Mouse (Mus musculus) ovary, postnatal 10 days (tissue): ENCODE data around the gene Bicdl1.
"Not testable (repeated sequence)": the region's sequence is repeated elsewhere in the genome, so short reads cannot be mapped to it uniquely, and the experiment has no call there.

Source experiments
- DNase-seq: peaks from one replicate; pipeline ENCODE4 v3.0.0; 2022; ENCODE audit warnings: low spot score

Gene Bicdl1

DNA sequence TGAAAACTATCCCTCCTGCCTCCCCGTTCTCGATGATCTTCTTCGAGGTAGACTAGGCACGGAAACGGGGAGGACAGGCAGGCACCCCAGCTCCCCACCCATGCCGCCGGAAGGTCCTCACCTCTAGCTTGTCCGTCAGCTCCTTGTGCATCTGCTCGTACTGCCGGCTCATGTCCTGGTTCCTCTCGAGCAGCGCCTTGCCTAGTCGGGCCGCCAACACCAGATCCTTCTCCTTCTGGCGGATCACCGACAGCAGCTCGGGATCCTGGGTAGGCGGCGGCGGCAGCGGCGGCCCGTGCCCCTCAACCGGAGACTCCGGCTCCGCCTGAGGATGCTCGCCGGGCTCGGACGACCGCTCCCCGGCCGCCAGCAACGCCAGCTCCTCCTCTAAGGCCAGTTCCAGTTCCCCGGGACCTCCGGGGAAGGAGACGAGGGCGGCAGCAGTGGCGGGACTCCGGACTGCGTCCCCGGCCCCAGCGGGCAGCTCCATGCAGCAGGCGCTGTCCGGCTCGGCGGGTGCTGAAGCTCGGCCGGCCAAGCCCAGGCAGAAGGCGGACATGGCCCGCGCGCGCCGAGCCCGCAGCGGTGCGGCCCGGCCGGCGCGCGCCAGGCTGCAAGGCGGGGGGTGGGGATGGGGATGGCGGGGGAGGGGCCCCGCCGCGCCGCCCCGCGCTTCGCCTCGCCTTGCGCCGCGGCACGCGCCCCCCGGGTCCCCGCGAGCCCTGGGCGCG is at the start of gene Bicdl1:
TSS of gene Bicdl1 (minus strand) at position 621 of the 731 bp plus-strand sequence.
- peak; percentile 86 for DNase-seq

DNA sequence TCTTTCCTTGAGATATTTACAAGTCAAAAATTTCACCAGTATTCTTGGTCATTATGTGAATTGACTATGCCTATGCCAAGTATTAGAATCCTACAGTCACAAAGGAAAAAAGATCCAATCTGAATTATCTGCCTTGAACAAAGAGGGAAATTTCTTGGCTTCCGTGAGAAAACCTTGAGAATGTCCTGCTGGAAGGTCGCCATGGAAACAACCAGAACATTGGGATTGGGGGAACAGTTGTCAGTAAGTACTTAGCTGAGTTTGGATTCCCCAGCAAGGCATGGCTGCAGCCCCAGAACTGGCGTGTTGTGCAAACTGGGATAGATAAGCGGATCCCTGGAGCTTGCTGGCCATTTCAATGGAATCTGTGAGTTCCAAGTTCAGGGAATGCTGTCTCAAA is 45.5 kb upstream of the Bicdl1 start:
- DNase-seq = no peak

DNA sequence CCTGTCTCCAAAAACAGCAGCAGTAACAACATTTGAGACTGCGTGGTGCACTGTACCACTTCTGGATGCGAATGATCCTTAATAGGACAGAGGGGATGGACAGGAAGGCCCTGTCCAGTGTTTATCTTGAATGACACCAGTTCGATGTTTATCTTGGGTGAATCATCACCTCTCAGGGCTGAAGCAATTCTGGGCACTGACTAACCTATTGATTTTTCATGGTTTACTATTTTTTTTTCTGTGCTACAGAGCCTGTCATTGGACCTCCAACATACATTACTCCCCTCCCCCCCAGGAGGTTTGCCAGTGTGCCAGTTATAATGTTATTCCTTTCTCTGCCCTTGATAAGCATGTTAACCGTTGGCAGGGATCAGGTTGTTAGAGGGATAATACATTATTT is 43.9 kb upstream of the Bicdl1 start:
- no peak for DNase-seq

DNA sequence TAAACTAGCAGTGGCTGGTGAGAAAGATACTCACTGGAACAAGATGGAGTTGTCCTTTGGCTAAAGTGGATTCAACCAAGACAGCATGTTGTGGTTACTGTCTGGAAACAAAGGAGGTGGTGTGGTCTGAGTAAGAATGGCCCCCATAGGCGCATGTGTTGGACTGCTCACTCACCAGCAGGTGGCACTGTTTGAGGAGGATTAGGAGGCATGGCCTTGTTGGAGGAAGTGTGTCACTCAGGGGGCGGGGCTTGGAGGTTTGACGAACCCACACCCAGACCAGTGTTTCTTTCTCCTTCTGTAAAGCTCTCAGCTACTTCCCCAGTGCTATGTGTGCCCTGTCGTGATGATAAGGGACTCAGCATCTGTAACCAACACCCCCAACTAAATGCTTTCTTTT is 38.6 kb upstream of the Bicdl1 start:
- DNase-seq = no peak

DNA sequence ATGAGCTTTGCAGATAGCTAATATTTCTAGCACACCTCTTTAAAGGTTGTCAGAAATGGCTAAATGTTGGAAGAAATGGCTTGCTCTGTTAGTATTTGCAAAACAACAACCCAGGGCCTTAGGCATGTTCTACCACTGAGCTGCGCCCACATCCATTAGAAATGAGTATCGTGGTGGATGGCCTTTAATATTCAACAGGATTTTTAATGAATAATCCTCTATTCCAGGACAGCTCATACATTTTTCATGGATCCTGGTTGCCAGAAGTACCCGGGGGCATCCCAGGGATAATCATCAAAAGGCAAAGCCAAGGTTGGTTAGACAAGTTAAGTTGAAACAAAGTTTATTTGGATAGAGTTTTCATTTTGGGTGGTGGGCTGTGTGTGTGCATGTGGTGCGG is 37.7 kb upstream of the Bicdl1 start:
- DNase-seq = no peak

DNA sequence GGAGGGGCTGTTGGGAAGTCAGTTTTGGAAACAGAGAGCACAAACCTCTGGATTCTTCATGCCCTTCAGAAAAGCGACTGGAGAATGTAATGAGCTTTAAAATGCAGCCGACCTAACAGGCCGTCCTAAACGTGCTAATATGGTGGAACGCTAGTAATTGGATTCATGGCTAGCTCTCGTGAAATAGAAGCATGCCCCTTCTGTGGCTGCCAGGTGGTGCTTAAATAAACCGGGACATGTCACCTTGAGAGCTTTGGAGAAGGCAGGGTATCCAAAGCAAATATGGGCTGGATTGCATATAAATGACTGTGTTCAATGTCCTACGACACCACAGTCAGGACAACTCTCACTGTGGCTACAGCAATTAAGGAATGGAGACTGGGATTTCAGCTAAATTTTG is 35.4 kb upstream of the Bicdl1 start:
- no peak for DNase-seq

DNA sequence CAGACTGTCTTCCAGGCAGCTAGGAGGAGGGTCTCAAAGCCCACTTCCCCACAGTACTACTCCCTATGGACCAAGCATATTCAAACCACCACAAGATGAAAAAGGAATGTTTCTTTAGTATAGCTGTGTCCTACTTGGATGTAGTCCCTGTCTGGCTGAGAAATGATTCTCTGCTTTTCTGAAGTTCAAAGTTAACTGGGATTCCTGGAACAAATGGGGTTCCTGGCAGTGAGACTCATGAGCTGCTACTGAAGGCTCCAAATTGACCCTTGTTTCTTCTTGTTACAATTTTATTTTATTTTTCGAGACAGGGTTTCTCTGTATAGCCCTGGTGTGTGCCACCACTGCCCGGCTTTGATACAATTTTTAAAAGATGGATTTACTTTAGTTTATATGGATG is 32.6 kb upstream of the Bicdl1 start:
- no peak for DNase-seq

DNA sequence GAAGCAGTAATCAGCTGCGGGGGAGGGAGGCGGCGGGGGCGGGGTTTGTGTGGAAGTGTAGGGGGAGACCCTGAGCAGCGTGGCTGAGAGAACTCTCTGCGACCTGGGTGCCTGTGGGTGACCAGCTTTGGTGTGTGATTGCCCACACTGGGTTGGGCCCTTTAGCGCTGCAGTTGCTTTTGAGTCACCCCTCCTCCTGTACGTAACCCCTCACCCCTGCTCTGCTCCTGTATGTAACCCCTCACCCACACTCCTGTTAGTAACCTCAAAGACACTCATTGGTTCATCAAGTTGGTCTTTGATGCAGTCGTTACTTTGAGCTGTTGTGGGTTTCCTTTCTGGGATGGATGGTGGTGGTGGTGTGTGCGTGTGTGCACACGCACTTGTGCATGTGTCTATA is 29.5 kb upstream of the Bicdl1 start:
- no peak for DNase-seq

DNA sequence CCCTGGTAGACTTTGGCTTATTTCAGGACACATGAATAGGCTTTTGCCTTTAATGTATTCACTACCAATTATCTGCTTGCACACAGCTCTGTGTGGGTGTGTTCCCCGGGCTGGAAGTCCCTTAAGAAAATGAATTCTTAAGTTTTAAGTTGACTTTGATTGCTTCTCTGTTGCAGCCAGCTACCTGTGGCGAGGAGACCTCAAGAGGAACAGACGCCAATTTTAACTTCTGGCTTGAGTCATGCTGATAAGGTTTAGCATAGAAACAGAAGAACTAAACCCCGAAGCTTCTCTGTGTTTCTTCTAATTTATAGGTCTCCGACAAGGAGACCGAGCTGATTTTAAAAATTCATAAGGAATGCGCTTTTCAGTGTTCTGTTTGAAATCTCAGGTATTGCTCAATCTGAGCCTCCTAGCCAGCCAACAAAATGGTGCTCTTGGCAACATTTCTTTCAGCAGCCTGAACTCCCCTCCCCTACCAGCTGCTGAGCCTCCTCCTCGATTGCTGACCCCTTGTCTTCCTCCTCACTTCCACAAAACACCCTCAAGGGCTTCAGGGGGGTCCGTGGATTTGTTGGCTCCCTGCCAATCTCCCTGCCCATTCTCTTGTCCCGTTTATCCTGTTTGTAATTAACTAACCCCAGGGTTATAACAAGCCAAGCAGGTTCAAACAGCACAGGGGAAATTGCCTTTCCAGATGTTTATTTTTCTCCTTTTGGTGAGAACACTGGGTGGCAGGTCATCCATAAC is 27.2 kb upstream of the Bicdl1 start:
- no peak for DNase-seq

DNA sequence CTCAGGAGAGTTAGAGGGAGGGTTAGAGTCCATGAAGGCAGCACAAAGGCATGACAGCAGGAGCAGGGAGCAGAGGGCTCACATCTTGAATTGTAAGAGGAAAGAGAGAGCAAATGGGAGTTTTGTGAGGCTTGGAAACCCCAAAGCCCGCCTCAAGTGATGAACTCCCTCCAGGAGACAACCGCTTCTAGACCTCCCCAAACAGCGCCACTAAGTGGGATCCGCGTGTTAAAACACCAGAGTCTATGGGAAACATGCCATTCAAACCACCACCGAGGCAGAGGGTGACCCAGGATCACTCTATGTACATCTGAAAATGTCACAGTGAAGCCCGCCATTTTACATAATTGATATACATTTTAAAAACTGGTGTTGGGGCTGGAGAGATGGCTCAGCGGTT is 26.1 kb upstream of the Bicdl1 start:
- no peak for DNase-seq

DNA sequence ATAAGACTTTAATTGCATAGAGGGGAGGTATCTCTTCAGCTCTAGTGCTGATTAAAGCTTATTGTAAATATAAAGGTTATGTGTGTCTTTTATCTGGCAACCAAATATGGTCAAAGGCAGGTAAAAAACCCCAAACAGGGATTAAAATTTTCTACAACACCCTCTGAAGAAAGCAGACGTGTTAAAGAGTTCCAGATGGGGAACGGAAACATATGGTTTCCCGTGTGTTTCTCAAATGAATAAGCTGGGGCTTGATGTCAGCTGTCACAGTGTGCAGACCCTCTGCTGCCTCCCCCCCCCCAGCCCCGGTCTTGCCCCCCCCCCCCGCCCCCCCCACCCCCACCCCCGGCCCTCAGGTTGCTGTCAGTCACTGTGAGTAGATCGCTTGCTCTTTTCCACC is 24.1 kb upstream of the Bicdl1 start:
- DNase-seq = no peak

DNA sequence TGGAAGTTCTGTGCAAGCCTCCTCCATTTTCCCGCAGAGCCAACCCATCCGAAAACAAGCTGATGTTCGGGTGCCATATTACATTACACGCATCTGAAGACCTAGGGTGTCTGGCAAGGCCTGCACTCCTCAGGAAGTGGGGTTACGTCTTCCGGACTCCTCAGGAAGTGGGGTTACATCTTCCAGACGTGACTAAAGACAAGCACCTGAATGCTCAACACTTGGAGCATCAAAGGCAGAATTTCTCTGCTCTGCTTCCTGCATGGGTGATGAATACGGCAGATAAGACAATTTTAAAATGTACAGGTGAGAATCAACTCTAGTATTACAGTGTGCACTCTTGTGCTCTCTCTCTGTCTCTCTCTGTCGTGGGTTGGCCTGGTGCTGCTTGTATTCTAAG is 23.4 kb upstream of the Bicdl1 start:
- DNase-seq = no peak

DNA sequence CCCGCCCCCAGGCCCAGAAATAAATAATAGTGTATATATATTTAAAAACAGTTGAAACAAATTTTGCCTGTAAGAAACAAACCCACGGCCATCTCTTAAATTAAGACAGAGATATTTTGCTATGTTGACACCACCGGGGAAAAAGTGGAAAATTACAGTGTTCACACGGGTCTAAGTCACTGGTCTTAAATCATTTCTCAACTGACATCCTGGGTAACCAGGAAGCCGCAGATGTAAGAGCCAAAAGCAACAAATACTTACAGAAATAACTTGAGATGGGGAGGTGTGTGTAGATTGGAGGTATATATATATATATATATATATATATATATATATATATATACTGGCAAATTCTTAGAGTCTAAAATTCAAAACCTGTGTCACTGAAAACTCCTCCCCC is 21.5 kb upstream of the Bicdl1 start:
- DNase-seq = no peak

DNA sequence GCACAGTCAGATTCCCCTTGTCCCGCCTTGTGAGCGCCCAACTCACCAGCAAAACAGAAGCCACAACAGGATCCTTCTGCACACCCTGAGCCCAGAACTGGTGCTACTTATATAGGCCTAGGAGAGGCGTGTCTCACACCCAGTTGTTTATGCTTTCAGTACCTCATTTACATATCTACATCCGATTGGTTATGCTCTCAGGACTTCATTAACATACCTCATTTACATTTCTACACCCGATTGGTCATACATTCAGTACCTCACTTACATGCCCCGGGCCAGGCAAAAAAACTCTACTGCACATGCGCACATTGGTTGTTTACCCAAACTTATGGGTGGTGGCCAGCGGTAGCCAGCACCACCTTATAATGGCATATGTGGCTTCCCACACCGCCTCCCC is 20.5 kb upstream of the Bicdl1 start:
- DNase-seq = not testable (repeated sequence)

DNA sequence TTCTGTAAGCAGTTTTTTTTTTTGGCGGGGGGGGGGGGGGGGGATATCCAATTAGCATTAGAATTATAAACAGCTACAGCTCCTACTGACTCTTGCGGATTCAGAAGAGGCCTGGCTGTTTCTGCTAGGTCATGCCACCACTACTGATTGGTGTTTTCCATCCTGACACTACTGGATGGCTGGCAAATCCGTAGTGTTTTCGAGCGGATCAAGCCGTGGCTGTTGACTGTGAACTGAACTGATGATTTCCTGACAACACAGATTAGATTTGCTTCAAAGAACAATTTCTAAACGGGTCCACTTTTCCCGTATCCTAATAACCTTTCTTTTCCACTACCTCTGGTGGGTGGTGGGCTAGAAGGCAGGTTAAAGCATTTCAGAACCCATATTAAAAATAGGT is 16.9 kb upstream of the Bicdl1 start:
- DNase-seq = no peak

DNA sequence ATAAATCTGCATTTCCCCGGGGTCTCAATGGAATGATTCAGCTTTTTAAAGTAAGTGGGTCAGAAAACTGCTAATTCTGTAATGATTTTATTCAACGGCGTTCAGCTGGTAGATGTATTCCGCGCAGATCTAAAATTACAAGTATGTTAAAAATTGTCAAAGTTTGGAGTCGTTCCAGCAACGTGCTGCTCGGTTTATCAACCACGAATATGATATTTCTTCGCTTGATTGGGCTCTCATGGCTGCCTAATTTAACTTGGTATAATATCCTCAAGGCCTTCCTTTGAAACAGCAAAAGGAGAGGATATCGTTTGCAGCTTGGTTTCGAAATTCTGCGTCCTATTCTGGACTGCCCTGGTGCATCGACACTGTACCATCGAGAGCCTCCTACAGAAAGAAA is 13.9 kb upstream of the Bicdl1 start:
- no peak for DNase-seq

DNA sequence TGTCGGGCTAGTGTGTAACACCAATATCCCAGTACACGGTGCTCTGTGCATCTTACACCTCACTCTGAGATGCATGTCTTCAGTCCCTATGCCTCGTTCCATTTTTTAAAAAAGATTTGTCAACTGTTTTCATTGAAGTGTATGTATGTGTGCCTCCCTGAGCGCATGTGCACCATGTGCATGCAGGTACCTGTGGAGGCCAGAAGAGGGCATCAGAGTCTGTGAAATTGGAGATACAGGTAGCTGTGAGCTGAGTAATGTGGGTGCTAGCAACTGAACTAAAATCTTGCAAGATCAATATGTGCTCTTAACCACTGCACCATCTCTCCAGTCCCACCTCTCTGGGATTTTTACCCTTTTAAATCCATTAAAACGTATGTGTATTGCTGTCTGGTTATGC is 6.6 kb upstream of the Bicdl1 start:
- DNase-seq = no peak

DNA sequence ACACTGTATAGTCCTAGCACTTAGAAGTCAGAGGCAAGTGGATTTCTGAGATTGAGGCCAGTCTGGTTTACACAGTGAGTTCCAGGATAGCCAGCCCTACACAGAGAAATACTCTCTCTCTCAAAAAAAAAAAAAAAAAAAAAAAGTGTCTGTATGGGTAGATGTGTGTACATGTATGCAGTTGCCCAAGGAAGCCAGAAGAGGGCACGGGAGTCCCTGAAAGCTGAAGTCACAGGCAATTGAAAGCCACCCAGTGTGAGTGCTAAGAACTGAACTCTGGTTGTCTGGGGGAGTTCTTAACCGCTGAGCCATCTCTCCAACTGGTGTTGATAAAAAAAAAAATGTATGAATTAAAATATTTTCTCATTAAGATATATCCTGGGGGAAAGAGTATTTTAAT is 3.1 kb upstream of the Bicdl1 start:
- no peak for DNase-seq

DNA sequence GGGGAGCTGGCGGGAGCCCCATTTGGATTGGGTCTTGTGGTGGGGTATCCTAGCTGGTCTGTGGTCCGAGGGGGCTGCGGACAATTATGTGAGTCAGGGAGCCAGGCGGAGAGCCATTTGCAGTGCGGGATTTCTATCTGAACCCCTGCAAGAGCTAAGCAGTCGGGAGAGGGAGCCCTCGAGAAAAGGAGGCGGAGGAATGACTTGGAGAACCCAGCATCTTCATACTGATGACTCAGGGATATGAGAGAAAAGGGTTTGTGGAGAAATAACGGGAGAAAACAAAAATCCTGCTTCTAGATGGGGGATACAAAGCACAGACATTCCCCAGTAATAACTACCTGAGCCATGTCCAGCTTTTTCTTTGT is 1.4 kb upstream of the Bicdl1 start:
- no peak for DNase-seq

DNA sequence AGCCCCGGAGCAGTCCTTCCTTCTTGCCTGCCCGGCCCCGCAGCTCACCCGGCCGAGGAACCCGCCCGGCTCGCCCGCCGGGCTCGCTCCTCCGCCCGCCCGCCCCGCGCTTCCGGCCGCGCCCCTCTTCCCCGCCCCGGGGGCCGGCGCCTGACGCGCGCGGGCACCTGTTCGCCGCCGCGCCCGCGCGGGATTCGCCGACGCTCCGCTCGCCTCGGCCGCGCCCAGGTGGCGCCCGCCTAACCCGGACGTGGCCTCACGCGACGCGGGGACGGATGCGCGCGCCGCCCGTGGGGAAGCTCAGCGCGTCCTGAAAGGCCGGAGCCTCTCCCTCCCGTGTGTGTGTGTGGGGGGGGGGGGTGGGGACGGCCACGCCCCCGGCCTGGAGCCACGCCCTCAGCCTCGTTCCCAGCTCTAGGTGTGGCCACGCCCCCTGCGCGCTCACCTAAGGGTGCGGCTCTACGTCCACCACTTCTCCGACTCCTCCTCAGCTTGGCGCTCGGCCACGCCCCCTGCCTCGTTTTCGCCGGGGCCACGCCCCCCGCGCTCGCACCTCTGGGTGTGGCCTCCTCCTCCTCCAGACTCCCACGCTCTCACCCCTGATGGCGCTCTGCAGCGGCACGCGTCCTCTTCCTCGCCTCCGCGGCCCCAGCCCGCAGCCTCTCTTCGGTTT is 891 bp upstream of the Bicdl1 start:
- DNase-seq = peak; percentile 64

DNA sequence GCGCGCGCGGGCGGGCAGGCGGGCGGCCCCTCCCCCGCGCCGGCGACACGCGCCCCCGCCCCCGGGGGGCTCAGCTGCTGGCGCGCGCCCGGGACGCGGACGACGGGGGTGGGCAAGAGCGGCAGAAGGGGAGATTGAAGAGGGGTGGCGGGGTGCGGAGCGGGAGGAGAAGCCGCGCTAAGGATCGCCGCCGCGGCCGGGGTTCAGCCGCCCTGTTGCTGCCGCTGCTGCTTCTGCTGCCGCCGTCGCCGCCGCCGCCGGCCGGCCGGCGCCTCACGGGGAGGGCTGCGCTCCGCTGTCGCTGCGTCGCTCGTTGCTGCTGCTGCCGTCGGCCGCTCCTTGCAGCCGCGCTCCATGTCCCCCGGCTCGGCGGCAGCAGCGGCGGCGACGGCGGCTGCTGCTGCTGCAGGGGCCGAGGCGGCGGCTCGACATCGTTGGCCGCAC is 333 bp upstream of the Bicdl1 start:
- no peak for DNase-seq

DNA sequence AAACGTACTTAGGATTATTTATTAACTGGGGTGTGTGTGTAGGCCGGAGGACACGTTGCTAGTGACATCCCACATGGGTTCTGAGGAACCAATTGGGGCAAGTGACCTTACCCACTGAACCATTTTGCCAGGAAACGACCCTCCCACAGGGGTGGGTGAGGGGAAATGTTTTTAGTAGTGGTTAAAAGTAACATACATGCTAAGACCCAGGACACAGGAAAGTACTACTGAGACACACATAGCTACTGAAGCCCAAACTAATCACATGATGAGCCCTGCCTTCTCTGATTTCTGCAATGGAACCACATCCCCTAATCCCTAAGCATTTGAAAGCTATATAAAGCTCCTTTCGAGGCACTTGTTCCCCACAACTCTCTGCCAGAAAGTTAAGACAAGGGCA is 1.1 kb downstream of the Bicdl1 start:
- no peak for DNase-seq

DNA sequence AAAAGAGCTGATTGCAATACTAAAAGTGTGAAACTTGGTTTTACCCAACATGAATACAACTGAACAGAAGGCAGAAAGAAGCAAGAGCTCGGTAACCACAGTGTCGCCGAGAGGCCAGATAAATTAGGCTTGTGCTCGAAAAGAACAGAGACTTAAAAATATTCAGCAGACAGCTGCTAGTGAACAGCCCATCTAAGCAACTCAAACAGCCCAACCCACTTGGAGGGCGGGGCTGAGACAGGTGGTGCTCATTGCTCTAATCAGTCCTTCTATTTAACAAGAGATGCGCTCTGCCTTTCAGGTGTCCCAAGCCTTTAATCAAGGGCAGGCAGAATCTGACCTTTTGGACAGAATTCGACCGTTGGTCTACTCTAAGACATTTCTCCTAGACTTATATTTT is 4.8 kb downstream of the Bicdl1 start:
- DNase-seq = no peak
